Mouse (Mus musculus) CH12.LX (cell line): ENCODE results near the gene Cmbl. TPM values are rescaled to one million over a fixed set of nuclear protein-coding genes. Genes with fewer than 3 reads are reported as not detected.

Source experiments
- DNase-seq: peaks from one replicate; pipeline ENCODE4 v3.0.0-alpha.2; 2013; ENCODE audit errors: extremely low read depth
- H3K27ac ChIP-seq: 2 replicates; pipeline ENCODE4 v1.5.1; 2012; ENCODE audit warnings: low read depth, mild to moderate bottlenecking, control low read depth, moderate library complexity; ENCODE audit not compliant: insufficient read depth
- H3K27me3 ChIP-seq: replicated peaks from 2 replicates; pipeline ENCODE3; 2012; ENCODE audit warnings: inconsistent platforms
- H3K36me3 ChIP-seq, 2 experiments: replicated peaks in 1 of 2; 2 replicates each; pipeline versions ENCODE3 to v1.6.1; 2012; ENCODE audit warnings: inconsistent platforms in 1 of 2, low read length in 1 of 2, mild to moderate bottlenecking in 1 of 2, mixed read lengths in 1 of 2, moderate library complexity in 1 of 2; ENCODE audit not compliant: control insufficient read depth in 1 of 2, insufficient read depth in 1 of 2
- H3K4me1 ChIP-seq, 2 experiments: 2 replicates each; pipeline ENCODE4 v1.6.1; 2012; ENCODE audit warnings: inconsistent platforms in 1 of 2, moderate library complexity in 1 of 2; ENCODE audit not compliant: insufficient read depth in 2 of 2, control insufficient read depth in 1 of 2
- H3K4me2 ChIP-seq: 2 replicates; pipeline ENCODE4 v1.6.1; 2012; ENCODE audit warnings: low read depth, mild to moderate bottlenecking, control low read depth; ENCODE audit not compliant: poor library complexity, insufficient read depth, severe bottlenecking
- H3K4me3 ChIP-seq, 3 experiments: fragments of 150-350 bp in 1 of 3; sonication (generic) in 1 of 3; replicated peaks in 1 of 3; 2 replicates each; pipeline versions ENCODE3 to v1.5.1; 2011 to 2012; ENCODE audit warnings: low read depth in 2 of 3, low read length in 2 of 3, mild to moderate bottlenecking in 2 of 3, moderate library complexity in 2 of 3, control low read depth in 1 of 3, improper control_type of control experiment in 1 of 3, inconsistent platforms in 1 of 3, mixed read lengths in 1 of 3; ENCODE audit not compliant: poor library complexity in 1 of 3
- H3K79me2 ChIP-seq: replicated peaks from 2 replicates; pipeline ENCODE4 v1.6.1; 2012; ENCODE audit warnings: mild to moderate bottlenecking, moderate library complexity; ENCODE audit not compliant: control insufficient read depth, poor library complexity, insufficient read depth, severe bottlenecking; ENCODE audit errors: extremely low read depth
- H3K9ac ChIP-seq: 2 replicates; pipeline ENCODE4 v1.6.1; 2012; ENCODE audit warnings: low read depth, mild to moderate bottlenecking, control low read depth, moderate library complexity; ENCODE audit not compliant: insufficient read depth
- H3K9me3 ChIP-seq: replicated peaks from 2 replicates; pipeline ENCODE3; 2012; ENCODE audit warnings: low read length, inconsistent platforms, mixed read lengths
- CHD1 ChIP-seq: IDR thresholded peaks from 2 replicates; pipeline ENCODE4 v1.6.1; 2012; ENCODE audit warnings: low read depth, low read length, improper control_type of control experiment, inconsistent platforms
- CHD2 ChIP-seq: IDR thresholded peaks from 2 replicates; pipeline ENCODE4 v1.6.1; 2011; ENCODE audit warnings: low read length, improper control_type of control experiment
- ELF1 ChIP-seq: IDR thresholded peaks from 2 replicates; pipeline ENCODE4 v1.6.1; 2014; ENCODE audit warnings: low read depth, mild to moderate bottlenecking, inconsistent platforms, low read length, improper control_type of control experiment
- GABPA ChIP-seq: IDR thresholded peaks from 2 replicates; pipeline ENCODE4 v1.6.1; 2012; ENCODE audit warnings: low read depth, low read length, improper control_type of control experiment, inconsistent platforms; ENCODE audit not compliant: insufficient replicate concordance
- HCFC1 ChIP-seq: IDR thresholded peaks from 2 replicates; pipeline ENCODE4 v1.6.1; 2012; ENCODE audit warnings: low read depth, mild to moderate bottlenecking, inconsistent platforms, low read length, improper control_type of control experiment
- IRF4 ChIP-seq: IDR thresholded peaks from 2 replicates; pipeline ENCODE4 v1.6.1; 2014; ENCODE audit warnings: low read depth, mild to moderate bottlenecking, inconsistent platforms, low read length, improper control_type of control experiment
- JUN ChIP-seq: IDR thresholded peaks from 2 replicates; pipeline ENCODE4 v1.6.1; 2011; ENCODE audit warnings: low read depth, mild to moderate bottlenecking, low read length, improper control_type of control experiment, moderate library complexity; ENCODE audit not compliant: insufficient read depth
- KAT2A ChIP-seq: IDR thresholded peaks from 2 replicates; pipeline ENCODE4 v1.6.1; 2012; ENCODE audit warnings: low read length, improper control_type of control experiment, inconsistent platforms; ENCODE audit not compliant: insufficient replicate concordance
- MAFK ChIP-seq: IDR thresholded peaks from 2 replicates; pipeline ENCODE4 v1.6.1; 2011; ENCODE audit warnings: low read length, improper control_type of control experiment; ENCODE audit not compliant: insufficient replicate concordance
- MAZ ChIP-seq: IDR thresholded peaks from 2 replicates; pipeline ENCODE4 v1.6.1; 2012; ENCODE audit warnings: low read depth, mild to moderate bottlenecking, inconsistent platforms, low read length, improper control_type of control experiment, moderate library complexity
- MEF2A ChIP-seq: IDR thresholded peaks from 2 replicates; pipeline ENCODE4 v1.6.1; 2014; ENCODE audit warnings: low read depth, mild to moderate bottlenecking, inconsistent platforms, low read length, improper control_type of control experiment, borderline replicate concordance
- MYC ChIP-seq: IDR thresholded peaks from 2 replicates; pipeline ENCODE4 v1.6.1; 2011; ENCODE audit warnings: low read depth, mild to moderate bottlenecking, improper control_type of control experiment, low read length
- NELFE ChIP-seq: IDR thresholded peaks from 2 replicates; pipeline ENCODE4 v1.6.1; 2011; ENCODE audit warnings: low read depth, low read length, improper control_type of control experiment
- POLR2A ChIP-seq: IDR thresholded peaks from 2 replicates; pipeline ENCODE4 v1.6.1; 2011; ENCODE audit warnings: low read depth, mild to moderate bottlenecking, improper control_type of control experiment, low read length
- POLR2AphosphoS2 ChIP-seq: IDR thresholded peaks from 2 replicates; pipeline ENCODE4 v1.6.1; 2011; ENCODE audit warnings: low read depth, low read length, improper control_type of control experiment
- SMC3 ChIP-seq: IDR thresholded peaks from 2 replicates; pipeline ENCODE4 v1.6.1; 2011; ENCODE audit warnings: low read depth, low read length, improper control_type of control experiment
- TBP ChIP-seq: conservative IDR thresholded peaks from 2 replicates; pipeline ENCODE4 v1.6.1; 2011; ENCODE audit warnings: low read depth, low read length, improper control_type of control experiment
- TCF12 ChIP-seq: IDR thresholded peaks from 2 replicates; pipeline ENCODE4 v1.6.1; 2014; ENCODE audit warnings: low read depth, mild to moderate bottlenecking, inconsistent platforms, low read length, improper control_type of control experiment
- USF1 ChIP-seq: IDR thresholded peaks from 2 replicates; pipeline ENCODE4 v1.6.1; 2014; ENCODE audit warnings: low read depth, mild to moderate bottlenecking, inconsistent platforms, low read length, improper control_type of control experiment
- ZKSCAN1 ChIP-seq: IDR thresholded peaks from 2 replicates; pipeline ENCODE4 v1.6.1; 2012; ENCODE audit warnings: low read depth, inconsistent platforms, low read length, improper control_type of control experiment, borderline replicate concordance
- ZNF384 ChIP-seq: IDR thresholded peaks from 2 replicates; pipeline ENCODE4 v1.6.1; 2012; ENCODE audit warnings: low read depth, low read length, improper control_type of control experiment, inconsistent platforms
- dilution Hi-C: fragments of 300-500 bp; cut with MboI; formaldehyde crosslinking; loops from 2 replicates; pipeline ENCODE4 v1.14.3; 2020; ENCODE audit warnings: low sequenced_read_pairs; ENCODE audit not compliant: extremely low pct_unique_long_range_greater_than_20kb, extremely low pct_ligation_motif_present
- in situ Hi-C: fragments of 300-500 bp; cut with MboI; formaldehyde crosslinking; loops from 3 replicates; pipeline ENCODE4 v1.14.3; 2019; ENCODE audit warnings: low sequenced_read_pairs, low pct_ligation_motif_present, low pct_unique_long_range_greater_than_20kb, mixed read lengths
- polyA plus RNA-seq: library from polyadenylated mRNA; unstranded; fragments of >175 nt; gene quantifications from 2 replicates; pipeline ENCODE4 v1.2.1, GENCODE M21; 2012; ENCODE audit warnings: low read depth; ENCODE audit not compliant: insufficient read length
- total RNA-seq, 2 experiments: library from RNA; depleted of rRNA; stranded (reverse); fragments of 300-350 nt in 1 of 2; fragments of >200 nt in 1 of 2; gene quantifications; 2 replicates each; pipeline ENCODE4 v1.2.3; 2012 to 2014

Cmbl gene
- total and polyA plus RNA-seq, 3 experiments, result 0.27 TPM; not detected in 2

DNA sequence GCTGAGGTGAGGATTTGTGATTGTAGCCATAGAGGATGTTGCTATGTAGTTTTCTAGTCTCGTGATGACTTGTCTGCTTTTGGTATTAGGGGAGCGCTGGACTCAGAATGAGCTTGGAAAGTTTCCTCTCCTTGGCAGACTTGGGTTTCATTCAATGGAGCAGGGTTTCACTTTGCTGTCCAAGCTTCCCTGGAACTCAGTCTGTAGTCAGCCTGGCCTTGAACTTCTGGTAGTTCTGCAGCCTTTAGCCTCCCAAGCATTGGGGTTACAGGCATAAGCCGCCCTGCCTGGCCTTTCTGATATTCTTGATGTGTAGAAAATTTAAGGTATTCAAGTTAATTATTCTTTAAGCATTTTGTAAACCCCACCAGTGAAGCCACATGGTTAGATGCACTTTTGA lies 64.4 kb downstream of the Cmbl start:
- Histone ChIP-seq H3K9ac (no peak overlapping the region), H3K4me3 (no peak overlapping the region), H3K9me3 (no peaks in the 10 kb centered on the region), H3K79me2 (no peaks in the 10 kb centered on the region), H3K4me2 (no peak overlapping the region), H3K27me3 (no peaks in the 10 kb centered on the region), H3K4me1 (peaks cover 3 to 4% of the 10 kb centered on the region in 2 experiments; a peak in 2 of 4 replicates), H3K36me3 (peaks cover 0 to 3% of the 10 kb centered on the region in 2 experiments), H3K27ac (no peak overlapping the region)
- TF ChIP-seq POLR2A (no peak), CHD2 (no peak), SMC3 (no peak), HCFC1 (no peak), CHD1 (no peak), USF1 (no peak), IRF4 (no peak), MAFK (no peak), ZNF384 (no peak), GABPA (no peak), KAT2A (no peak), TCF12 (no peak), MAZ (no peak)
- no peak for DNase-seq
- dilution Hi-C loops, result no loop called here
- in situ Hi-C loops, result no loop called here

DNA sequence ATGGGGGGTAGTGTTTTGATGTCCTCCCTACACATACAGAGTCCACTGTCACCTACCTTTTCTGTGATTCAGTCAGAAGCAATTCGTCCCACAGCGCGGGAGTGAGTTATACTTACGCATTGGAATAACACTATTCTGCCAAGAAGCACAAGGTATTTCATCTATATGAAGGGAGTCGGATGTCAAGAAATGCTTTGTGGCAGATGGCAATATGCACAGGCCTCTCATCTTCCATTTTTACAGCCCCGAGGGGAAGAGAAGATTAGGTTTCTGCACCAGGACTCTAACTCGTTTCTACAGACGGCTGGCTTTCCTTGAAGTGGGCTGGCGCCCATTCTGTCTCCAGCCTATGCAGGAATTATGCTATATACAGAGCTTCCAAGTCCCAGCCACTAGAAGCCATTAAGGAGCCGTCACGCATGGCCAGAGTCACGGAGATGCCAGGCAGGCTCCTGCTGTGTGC lies 66.2 kb downstream of the Cmbl start:
- TF ChIP-seq NELFE (no peak), ZKSCAN1 (no peak), GABPA (no peak), MYC (no peak), SMC3 (no peak), TBP (no peak), JUN (no peak), POLR2AphosphoS2 (no peak), MEF2A (no peak), ELF1 (no peak), ZNF384 (no peak)
- TF ChIP-seq, all 38 proteins: peak for 0
- no peak overlapping the region for H3K27ac ChIP-seq
- no peaks in the 10 kb centered on the region for H3K9me3 ChIP-seq
- H3K79me2 ChIP-seq, result no peaks in the 10 kb centered on the region
- no peak for DNase-seq
- no peak overlapping the region for H3K4me3 ChIP-seq
- in situ Hi-C loops (no loop called here), dilution Hi-C loops (no loop called here)
- H3K27me3 ChIP-seq, result no peaks in the 10 kb centered on the region
- H3K4me2 ChIP-seq, result no peak overlapping the region
- no peaks in the 10 kb centered on the region for H3K36me3 ChIP-seq
- no peak overlapping the region for H3K9ac ChIP-seq
- H3K4me1 ChIP-seq, result peaks cover 3 to 4% of the 10 kb centered on the region in 2 experiments; a peak in 2 of 4 replicates
